Mouse (Mus musculus): ENCODE measurements around the gene Marveld2. TPM values are rescaled to one million over a fixed set of nuclear protein-coding genes. Genes with fewer than 3 reads are reported as not detected.

Gene Marveld2
- polyA plus RNA-seq, 1 experiment from 2014 or later, result 6.0 TPM

DNA sequence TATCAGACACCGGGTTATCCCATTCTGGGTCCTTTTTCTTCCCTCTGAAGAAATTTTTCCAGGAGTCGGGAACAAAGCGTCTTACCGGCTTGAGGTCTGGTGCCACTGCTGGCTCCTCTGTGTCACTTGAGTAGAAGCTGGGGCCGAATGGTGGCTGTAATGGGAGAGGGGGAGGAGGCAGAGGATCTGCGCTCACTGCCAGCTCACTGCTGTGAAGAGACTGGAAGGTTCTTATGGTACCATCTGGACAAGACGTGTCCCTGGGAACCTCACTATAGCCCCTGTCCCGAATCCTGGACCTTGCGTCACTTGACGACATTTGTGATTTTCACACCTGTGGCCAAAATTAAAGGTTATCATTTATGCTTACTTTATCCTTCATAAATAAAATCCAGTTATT lies 4.5 kb downstream of the Marveld2 start:
- H3K4me3 ChIP-seq, result no peak overlapping the region
- H3K9me3 ChIP-seq, result no peaks in the 10 kb centered on the region
- peaks cover 20% of the 10 kb centered on the region for H3K27me3 ChIP-seq (replicated peaks; ENCODE audit: low read depth, poor library complexity, severe bottlenecking)
- no peak for DNase-seq (ENCODE audit: low spot score)
- no peak overlapping the region for H3K27ac ChIP-seq (replicated peaks)
- peaks cover 8% of the 10 kb centered on the region for H3K4me1 ChIP-seq
- peaks cover 6% of the 10 kb centered on the region for H3K36me3 ChIP-seq (replicated peaks)
- 94% methylated on average over 10 of the region's 10 CpGs for WGBS

DNA sequence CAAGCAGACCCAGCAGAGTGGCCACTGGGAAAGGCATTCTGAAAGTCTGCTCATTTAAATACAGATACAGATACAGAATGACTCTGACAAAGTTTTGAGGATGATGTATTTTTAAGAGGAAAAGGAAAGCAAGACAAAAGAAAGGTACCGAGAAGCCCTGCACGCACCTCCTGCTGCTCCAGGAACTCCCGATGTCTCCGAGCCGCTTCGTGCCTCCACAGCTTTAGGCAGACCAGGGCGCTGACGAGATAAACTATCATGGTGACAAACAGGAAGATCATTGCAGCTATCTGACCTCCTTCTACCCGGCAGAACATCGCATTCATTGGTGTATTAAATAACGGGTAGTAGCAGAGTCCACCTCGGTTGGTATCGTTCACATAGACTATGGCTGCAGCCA lies 5.5 kb downstream of the Marveld2 start:
- 93% methylated on average over 13 of the region's 13 CpGs for WGBS
- Histone ChIP-seq H3K36me3 (replicated peaks) (peaks cover 5% of the 10 kb centered on the region; the same call in 1 of the 2 replicates), H3K27me3 (replicated peaks; ENCODE audit: low read depth, poor library complexity, severe bottlenecking) (peaks cover 10% of the 10 kb centered on the region), H3K4me3 (no peak overlapping the region), H3K4me1 (peaks cover 1% of the 10 kb centered on the region), H3K9me3 (no peaks in the 10 kb centered on the region), H3K27ac (replicated peaks) (no peak overlapping the region)
- no peak for DNase-seq (ENCODE audit: low spot score)

DNA sequence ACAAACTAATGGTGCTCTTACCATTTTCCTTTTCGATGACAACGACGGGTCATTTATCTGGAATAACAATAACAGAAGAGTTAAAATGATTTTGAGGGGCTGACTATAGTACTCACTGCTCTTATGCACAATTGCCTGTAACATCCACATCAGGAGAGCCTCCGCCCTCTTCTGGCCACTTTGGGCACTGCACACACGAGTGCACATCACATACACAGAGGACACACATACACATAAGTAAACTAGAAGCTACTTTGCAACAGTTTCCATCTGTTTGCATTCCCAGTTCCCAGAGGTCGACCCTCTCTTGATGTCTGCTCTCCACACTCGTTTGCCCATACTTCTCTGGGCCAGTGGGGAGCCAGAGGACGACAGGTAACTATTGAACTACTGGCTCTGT lies 9.0 kb downstream of the Marveld2 start:
- Histone ChIP-seq H3K9me3 (no peaks in the 10 kb centered on the region), H3K4me3 (no peak overlapping the region), H3K4me1 (no peaks in the 10 kb centered on the region), H3K36me3 (replicated peaks) (peaks cover 5% of the 10 kb centered on the region; the same call in 1 of the 2 replicates), H3K27ac (replicated peaks) (no peak overlapping the region), H3K27me3 (replicated peaks; ENCODE audit: low read depth, poor library complexity, severe bottlenecking) (no peaks in the 10 kb centered on the region)
- WGBS, result 84% methylated on average over 8 of the region's 8 CpGs
- no peak for DNase-seq (ENCODE audit: low spot score)

GRCm38 (mm10) chr13:100605845-100606244 lies 10.9 kb downstream of the Marveld2 start:
- no peak for DNase-seq (ENCODE audit: low spot score)
- H3K36me3 ChIP-seq (replicated peaks), result no peaks in the 10 kb centered on the region
- H3K4me1 ChIP-seq, result 0 out of 2 replicates have a peak, but pooled peaks cover 3% of the 10 kb centered on the region
- H3K27me3 ChIP-seq (replicated peaks; ENCODE audit: low read depth, poor library complexity, severe bottlenecking), result no peaks in the 10 kb centered on the region
- no peak overlapping the region for H3K27ac ChIP-seq (replicated peaks)
- H3K4me3 ChIP-seq, result no peak overlapping the region
- WGBS, result 77% methylated on average over 1 of the region's 1 CpGs
- no peaks in the 10 kb centered on the region for H3K9me3 ChIP-seq

DNA sequence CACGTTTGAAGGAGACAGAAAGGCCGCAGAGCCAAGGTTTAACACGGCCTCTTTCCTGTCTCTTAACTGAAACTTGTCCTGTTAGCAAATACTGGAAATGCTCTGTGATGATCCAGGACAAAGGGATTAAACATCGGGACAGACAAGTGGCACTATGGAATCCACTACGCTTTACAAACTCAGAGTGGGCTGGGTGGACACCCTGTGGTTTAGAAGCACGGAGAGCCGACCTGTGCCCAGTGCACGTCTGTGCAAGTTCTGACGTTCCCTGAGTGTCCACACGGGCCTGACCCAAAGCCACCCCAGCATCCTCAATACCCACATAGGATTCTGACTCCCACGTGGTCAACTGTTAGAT lies 13.1 kb downstream of the Marveld2 start:
- Histone ChIP-seq H3K4me3 (no peak overlapping the region), H3K9me3 (no peaks in the 10 kb centered on the region), H3K27ac (replicated peaks) (no peak overlapping the region), H3K4me1 (0 out of 2 replicates have a peak, but pooled peaks cover 3% of the 10 kb centered on the region), H3K27me3 (replicated peaks; ENCODE audit: low read depth, poor library complexity, severe bottlenecking) (no peaks in the 10 kb centered on the region), H3K36me3 (replicated peaks) (no peaks in the 10 kb centered on the region)
- no peak for DNase-seq (ENCODE audit: low spot score)
- WGBS, result 90% methylated on average over 11 of the region's 11 CpGs

GRCm38 (mm10) chr13:100603031-100603737 lies 13.6 kb downstream of the Marveld2 start:
- Histone ChIP-seq H3K4me1 (0 out of 2 replicates have a peak, but pooled peaks cover 3% of the 10 kb centered on the region), H3K36me3 (replicated peaks) (no peaks in the 10 kb centered on the region), H3K27ac (replicated peaks) (no peak overlapping the region), H3K9me3 (no peaks in the 10 kb centered on the region), H3K4me3 (no peak overlapping the region), H3K27me3 (replicated peaks; ENCODE audit: low read depth, poor library complexity, severe bottlenecking) (no peaks in the 10 kb centered on the region)
- WGBS, result 87% methylated on average over 10 of the region's 10 CpGs
- no peak for DNase-seq (ENCODE audit: low spot score)

DNA sequence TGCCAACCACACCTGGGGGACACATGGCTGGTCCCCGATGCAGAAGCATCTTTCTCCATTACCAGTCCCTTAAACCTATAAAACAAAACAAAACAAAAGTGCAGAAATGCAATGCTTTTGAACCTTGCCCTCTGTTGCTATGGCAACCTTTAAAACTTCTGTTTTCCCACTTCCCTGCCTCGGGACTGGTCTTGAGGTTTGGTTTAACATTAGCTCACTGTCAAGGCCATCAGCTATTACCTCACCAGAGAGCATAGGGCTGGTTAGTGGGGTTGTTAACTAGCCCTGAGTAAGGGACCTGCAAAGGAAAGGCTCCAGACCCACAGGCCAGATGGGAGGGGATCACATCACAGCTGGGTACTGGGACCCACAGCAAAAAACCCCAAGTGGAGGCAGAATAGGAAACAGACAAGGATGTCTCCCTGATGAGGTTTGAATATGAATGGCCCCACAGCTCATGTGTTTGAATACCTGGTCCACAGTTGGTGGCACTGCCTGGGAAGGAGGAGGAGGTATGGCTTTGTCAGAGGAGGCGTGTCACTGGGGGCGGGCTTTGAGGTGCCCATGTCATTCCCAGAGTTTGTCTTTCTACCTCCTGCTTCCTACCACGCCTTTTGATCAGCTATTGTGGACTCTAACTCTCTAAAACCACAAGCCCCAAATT lies 14.4 kb downstream of the Marveld2 start:
- Histone ChIP-seq H3K27ac (replicated peaks) (no peak overlapping the region), H3K4me3 (no peak overlapping the region), H3K27me3 (replicated peaks; ENCODE audit: low read depth, poor library complexity, severe bottlenecking) (no peaks in the 10 kb centered on the region), H3K9me3 (no peaks in the 10 kb centered on the region), H3K36me3 (replicated peaks) (no peaks in the 10 kb centered on the region), H3K4me1 (0 out of 2 replicates have a peak, but pooled peaks cover 3% of the 10 kb centered on the region)
- WGBS, result 73% methylated on average over 5 of the region's 5 CpGs
- no peak for DNase-seq (ENCODE audit: low spot score)

- peaks cover 11% of the 10 kb centered on the region for H3K4me1 ChIP-seq
- H3K27me3 ChIP-seq (replicated peaks; ENCODE audit: low read depth, poor library complexity, severe bottlenecking), result no peaks in the 10 kb centered on the region
- H3K36me3 ChIP-seq (replicated peaks), result no peaks in the 10 kb centered on the region
- no peaks in the 10 kb centered on the region for H3K9me3 ChIP-seq
- WGBS, result 67% methylated on average over 8 of the region's 8 CpGs
- no peak overlapping the region for H3K27ac ChIP-seq (replicated peaks)
- DNase-seq (ENCODE audit: low spot score), result no peak
- H3K4me3 ChIP-seq, result no peak overlapping the region
Observed at GRCm38 (mm10) chr13:100601034-100601433, 15.7 kb downstream of the Marveld2 start.

DNA sequence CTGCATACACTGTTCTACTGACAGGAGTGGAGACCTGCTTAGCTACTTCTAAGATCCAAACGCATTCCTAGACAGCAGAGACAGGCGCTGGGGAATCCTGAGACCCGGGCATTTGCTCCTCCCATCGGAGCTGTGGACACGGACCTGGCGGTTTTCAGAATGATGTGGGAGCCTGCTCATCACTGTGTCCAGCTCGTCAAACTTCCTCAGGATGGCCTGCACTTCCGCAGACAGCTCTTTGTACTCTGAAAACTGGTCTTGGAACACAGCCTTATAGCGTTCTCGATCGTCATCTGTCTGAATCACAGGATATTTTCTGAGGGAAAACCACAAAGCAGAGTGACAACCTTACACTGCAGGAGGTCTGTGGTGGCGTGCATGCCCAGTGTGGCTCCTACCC lies 16.5 kb downstream of the Marveld2 start:
- Histone ChIP-seq H3K4me3 (no peak overlapping the region), H3K36me3 (replicated peaks) (no peaks in the 10 kb centered on the region), H3K4me1 (peaks cover 11% of the 10 kb centered on the region), H3K27me3 (replicated peaks; ENCODE audit: low read depth, poor library complexity, severe bottlenecking) (no peaks in the 10 kb centered on the region), H3K9me3 (no peaks in the 10 kb centered on the region), H3K27ac (replicated peaks) (no peak overlapping the region)
- DNase-seq (ENCODE audit: low spot score), result no peak
- 79% methylated on average over 12 of the region's 12 CpGs for WGBS

DNA sequence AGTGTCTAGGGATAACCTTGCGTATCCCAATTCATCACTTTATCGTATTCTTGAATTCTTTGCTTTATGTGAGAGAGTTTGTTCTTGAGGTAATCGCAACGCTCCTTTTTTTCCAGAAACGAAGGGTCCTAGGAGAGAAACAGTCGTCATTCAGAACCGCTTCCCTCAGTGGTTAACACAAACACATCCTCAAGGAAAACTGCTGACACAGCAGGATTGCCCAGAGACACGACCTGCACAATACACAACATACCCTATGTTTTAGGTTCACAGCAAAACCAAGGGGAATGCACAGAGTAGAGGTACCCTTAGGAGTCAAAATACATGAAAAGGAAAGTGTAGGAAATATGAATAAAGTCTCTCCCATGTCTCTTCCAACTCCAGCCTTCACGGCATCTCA lies 19.5 kb downstream of the Marveld2 start:
- DNase-seq (ENCODE audit: low spot score), result no peak
- Histone ChIP-seq H3K27me3 (replicated peaks; ENCODE audit: low read depth, poor library complexity, severe bottlenecking) (no peaks in the 10 kb centered on the region), H3K4me3 (no peak overlapping the region), H3K9me3 (no peaks in the 10 kb centered on the region), H3K27ac (replicated peaks) (no peak overlapping the region), H3K36me3 (replicated peaks) (no peaks in the 10 kb centered on the region), H3K4me1 (peaks cover 8% of the 10 kb centered on the region)
- 81% methylated on average over 9 of the region's 9 CpGs for WGBS

DNA sequence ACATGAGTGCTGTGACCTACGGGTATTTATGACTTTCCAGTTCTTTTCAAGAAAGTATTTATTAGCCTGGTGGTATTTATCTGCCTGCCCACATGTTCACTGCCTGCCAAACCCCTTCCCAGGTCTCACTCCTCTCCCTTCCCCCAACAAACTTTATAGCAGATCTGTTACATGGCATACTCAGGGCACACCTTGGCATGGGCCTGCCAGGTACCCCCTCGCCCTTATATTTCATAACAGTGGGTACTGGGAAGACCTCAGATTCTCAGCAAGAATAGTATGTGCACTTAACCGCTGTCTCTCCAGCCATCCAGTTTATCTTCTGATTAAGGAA lies 21.3 kb downstream of the Marveld2 start:
- WGBS, result 87% methylated on average over 3 of the region's 3 CpGs
- H3K27ac ChIP-seq (replicated peaks), result no peak overlapping the region
- peaks cover 8% of the 10 kb centered on the region for H3K4me1 ChIP-seq
- H3K27me3 ChIP-seq (replicated peaks; ENCODE audit: low read depth, poor library complexity, severe bottlenecking), result no peaks in the 10 kb centered on the region
- no peaks in the 10 kb centered on the region for H3K9me3 ChIP-seq
- no peaks in the 10 kb centered on the region for H3K36me3 ChIP-seq (replicated peaks)
- no peak overlapping the region for H3K4me3 ChIP-seq
- DNase-seq (ENCODE audit: low spot score), result no peak

DNA sequence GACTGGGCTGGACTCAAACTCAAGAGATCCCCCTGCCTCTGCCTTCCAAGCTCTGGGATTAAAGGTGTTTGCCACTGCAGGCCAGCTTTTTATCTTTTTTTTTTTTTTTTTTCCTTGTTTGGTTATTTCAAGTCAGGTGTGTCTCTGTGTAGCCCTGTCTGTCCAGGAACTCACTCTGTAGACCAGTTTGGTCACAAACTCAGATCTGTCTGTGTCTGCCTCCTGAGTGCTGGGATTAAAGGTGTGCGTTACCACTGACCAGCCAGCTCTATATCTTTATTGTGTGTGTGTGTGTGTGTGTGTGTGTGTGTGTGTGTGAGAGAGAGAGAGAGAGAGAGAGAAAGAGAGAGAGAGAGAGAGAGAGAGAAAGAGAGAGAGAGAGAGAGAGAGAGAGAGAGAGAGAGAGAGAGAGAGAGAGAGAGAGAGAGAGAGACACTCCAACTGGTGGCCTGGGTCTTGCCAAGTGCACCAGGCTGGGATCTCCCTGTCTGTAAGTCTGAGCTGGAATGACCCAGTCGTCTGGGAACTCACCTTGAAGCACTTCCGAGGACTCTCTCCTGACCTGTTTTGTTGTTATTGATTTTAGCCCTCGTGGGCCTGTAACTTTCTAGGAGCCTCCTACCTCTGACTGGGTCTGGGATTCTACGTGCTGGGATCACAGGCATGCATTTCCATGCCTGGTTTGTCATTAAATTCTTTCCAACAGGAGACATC lies 21.8 kb downstream of the Marveld2 start:
- WGBS, result 72% methylated on average over 5 of the region's 5 CpGs
- peaks cover 8% of the 10 kb centered on the region for H3K4me1 ChIP-seq
- H3K4me3 ChIP-seq, result no peak overlapping the region
- no peak for DNase-seq (ENCODE audit: low spot score)
- H3K27ac ChIP-seq (replicated peaks), result no peak overlapping the region
- no peaks in the 10 kb centered on the region for H3K36me3 ChIP-seq (replicated peaks)
- no peaks in the 10 kb centered on the region for H3K9me3 ChIP-seq
- H3K27me3 ChIP-seq (replicated peaks; ENCODE audit: low read depth, poor library complexity, severe bottlenecking), result no peaks in the 10 kb centered on the region

All from embryonic facial prominence, embryonic 10.5 days (tissue).